Mouse (Mus musculus) embryo, embryonic 11.5 days (tissue): ENCODE measurements around the gene Camk2d.

ENCODE experiments used
- DNase-seq: peaks from one replicate; pipeline ENCODE4 v3.0.0-alpha.2; 2012; ENCODE audit warnings: low read depth, low spot score

The Camk2d gene

GRCm38 (mm10) chr3:126746148-126746803 lies 150.2 kb downstream of the Camk2d start:
- DNase-seq, result no peak

GRCm38 (mm10) chr3:126747628-126748027 lies 151.5 kb downstream of the Camk2d start:
- no peak for DNase-seq

GRCm38 (mm10) chr3:126751377-126752098 lies 155.4 kb downstream of the Camk2d start:
- no peak for DNase-seq

- DNase-seq, result no peak
Observed at GRCm38 (mm10) chr3:126752978-126753377, 156.9 kb downstream of the Camk2d start.

- DNase-seq, result no peak
Observed at GRCm38 (mm10) chr3:126758398-126758797, 162.3 kb downstream of the Camk2d start.

GRCm38 (mm10) chr3:126760608-126761007 lies 164.5 kb downstream of the Camk2d start:
- DNase-seq, result no peak

- no peak for DNase-seq
Observed at GRCm38 (mm10) chr3:126764745-126765144, 168.6 kb downstream of the Camk2d start.

- DNase-seq, result no peak
Observed at GRCm38 (mm10) chr3:126770056-126770455, 174.0 kb downstream of the Camk2d start.

GRCm38 (mm10) chr3:126771032-126771431 lies 174.9 kb downstream of the Camk2d start:
- no peak for DNase-seq

GRCm38 (mm10) chr3:126771541-126771940 lies 175.4 kb downstream of the Camk2d start:
- DNase-seq, result peak; percentile 56

GRCm38 (mm10) chr3:126776001-126776400 lies 179.9 kb downstream of the Camk2d start:
- no peak for DNase-seq

GRCm38 (mm10) chr3:126777101-126777500 lies 181.0 kb downstream of the Camk2d start:
- DNase-seq, result no peak

GRCm38 (mm10) chr3:126777879-126778278 lies 181.8 kb downstream of the Camk2d start:
- no peak for DNase-seq

- DNase-seq, result no peak
Observed at GRCm38 (mm10) chr3:126780014-126780615, 184.0 kb downstream of the Camk2d start.

- no peak for DNase-seq
Observed at GRCm38 (mm10) chr3:126793035-126793964, 197.2 kb downstream of the Camk2d start.

GRCm38 (mm10) chr3:126795904-126796303 lies 199.8 kb downstream of the Camk2d start:
- no peak for DNase-seq

GRCm38 (mm10) chr3:126797025-126797424 lies 200.9 kb downstream of the Camk2d start:
- DNase-seq, result no peak

- no peak for DNase-seq
Observed at GRCm38 (mm10) chr3:126797810-126798209, 201.7 kb downstream of the Camk2d start.

GRCm38 (mm10) chr3:126802988-126803387 lies 206.9 kb downstream of the Camk2d start:
- no peak for DNase-seq

GRCm38 (mm10) chr3:126804968-126805367 lies 208.9 kb downstream of the Camk2d start:
- DNase-seq, result no peak

GRCm38 (mm10) chr3:126806145-126806544 lies 210.0 kb downstream of the Camk2d start:
- DNase-seq, result no peak

GRCm38 (mm10) chr3:126809915-126810314 lies 213.8 kb downstream of the Camk2d start:
- DNase-seq, result no peak
